Mouse (Mus musculus) heart, adult 2 months (tissue): ENCODE data around the gene Rdh19.
"Not testable (repeated sequence)": the region's sequence is repeated elsewhere in the genome, so short reads cannot be mapped to it uniquely, and the experiment has no call there.

Source experiments
- EP300 ChIP-seq: fragments of 200-500 bp; IDR thresholded peaks from 2 replicates; pipeline ENCODE4 v1.6.1; 2011; ENCODE audit warnings: low read depth, low read length, control low read depth; ENCODE audit not compliant: insufficient read depth
- POLR2A ChIP-seq: fragments of 200-500 bp; IDR thresholded peaks from 2 replicates; pipeline ENCODE4 v1.6.1; 2011; ENCODE audit warnings: mild to moderate bottlenecking, low read depth, low read length, control low read depth; ENCODE audit not compliant: insufficient read depth

GRCm38 (mm10) chr10:127893163-127894022 lies 43.7 kb downstream of the Rdh19 start:
- TF ChIP-seq POLR2A, EP300: not testable (repeated sequence)
